Mouse (Mus musculus): ENCODE data around the gene Blmh.

- TF ChIP-seq POLR2A (IDR thresholded peaks at IDR 0.05; ENCODE audit: insufficient read depth, low read depth, low read length) (no peak), CTCF (IDR thresholded peaks at IDR 0.05; ENCODE audit: insufficient read depth, low read depth, low read length) (no peak)
Measured at GRCm38 (mm10) chr11:77021749-77022396, 97.3 kb downstream of the Blmh start.
